Mouse (Mus musculus) stomach, postnatal 0 days (tissue): ENCODE results near the gene Fgfr2. TPM values are rescaled to one million over a fixed set of nuclear protein-coding genes. Genes with fewer than 3 reads are reported as not detected.
A peak's percentile ranks its signal among the peaks of the same experiment; 100 is the strongest.

Source experiments
- ATAC-seq: fragments of 200-750 bp; cut with Nextera tagmentation; 2 replicates; pipeline ENCODE4 v1.8.0; 2017; ENCODE audit not compliant: low FRiP score, low TSS enrichment
- DNase-seq: peaks from one replicate; pipeline ENCODE4 v3.0.0-alpha.2; 2016; ENCODE audit warnings: low spot score
- H3K27ac ChIP-seq: fragments of 300-500 bp; sonication (generic); replicated peaks from 2 replicates; pipeline ENCODE4 v1.5.1; 2014; ENCODE audit warnings: mild to moderate bottlenecking, control low read depth
- H3K27me3 ChIP-seq: fragments of 300-500 bp; sonication (generic); 2 replicates; pipeline ENCODE4 v1.6.1; 2014; ENCODE audit warnings: low read length; ENCODE audit not compliant: control insufficient read depth, insufficient read depth
- H3K36me3 ChIP-seq: fragments of 300-500 bp; sonication (generic); 2 replicates; pipeline ENCODE4 v1.6.1; 2014; ENCODE audit warnings: low read length, mixed read lengths; ENCODE audit not compliant: control insufficient read depth, insufficient read depth
- H3K4me1 ChIP-seq: fragments of 300-500 bp; sonication (generic); replicated peaks from 2 replicates; pipeline ENCODE4 v1.6.1; 2014; ENCODE audit warnings: antibody characterized with exemption; ENCODE audit not compliant: control insufficient read depth, insufficient read depth
- H3K4me2 ChIP-seq: fragments of 300-500 bp; sonication (generic); replicated peaks from 2 replicates; pipeline ENCODE4 v1.6.1; 2014; ENCODE audit warnings: low read depth, mild to moderate bottlenecking, control low read depth, moderate library complexity
- H3K4me3 ChIP-seq: fragments of 300-500 bp; sonication (generic); 2 replicates; pipeline ENCODE4 v1.5.1; 2014; ENCODE audit warnings: low read depth, low read length, control low read depth
- H3K9ac ChIP-seq: fragments of 300-500 bp; sonication (generic); 2 replicates; pipeline ENCODE4 v1.6.1; 2014; ENCODE audit warnings: mild to moderate bottlenecking, low read length, control low read depth, mixed read lengths
- H3K9me3 ChIP-seq: fragments of 300-500 bp; sonication (generic); 2 replicates; pipeline ENCODE4 v1.6.1; 2016; ENCODE audit warnings: low read length; ENCODE audit not compliant: control insufficient read depth
- CTCF ChIP-seq: IDR thresholded peaks from 2 replicates; pipeline ENCODE4 v1.5.1; 2016; ENCODE audit warnings: antibody characterized with exemption, low read depth, mild to moderate bottlenecking, moderate library complexity
- EP300 ChIP-seq: optimal IDR thresholded peaks from 2 replicates; pipeline ENCODE3; 2016; ENCODE audit warnings: antibody characterized with exemption
- WGBS: fragments of 180-500 bp; shearing (Covaris S2); extraction: QIAGEN DNeasy Blood & Tissue Kit; methylation state at CpG from one replicate; pipeline ENCODE4 v1.1.7; 2014; 5-methylcytosine and 5-hydroxymethylcytosine counted together
- polyA plus RNA-seq: library from polyadenylated mRNA; unstranded; fragments of >200 nt; fragmentation: Nextera tagmentation; extraction: Ambion mirVana; gene quantifications from 2 replicates; pipeline ENCODE4 v1.2.1, GENCODE M21; 2015

The Fgfr2 gene
- polyA plus RNA-seq, 1 experiment from 2014 or later = 60.8 TPM

- 88% methylated on average over 5 of the region's 5 CpGs for WGBS
- Histone ChIP-seq H3K4me2 (no peak overlapping the region), H3K9me3 (no peaks in the 10 kb centered on the region), H3K27ac (no peak overlapping the region), H3K36me3 (no peaks in the 10 kb centered on the region), H3K9ac (no peak overlapping the region), H3K4me1 (no peaks in the 10 kb centered on the region), H3K4me3 (no peak overlapping the region), H3K27me3 (no peaks in the 10 kb centered on the region)
- TF ChIP-seq CTCF (no peak), EP300 (no peak)
- ATAC-seq = no peak
- no peak for DNase-seq
Observed at GRCm38 (mm10) chr7:130379886-130380285, 2743.3 kb downstream of the Fgfr2 start.

DNA sequence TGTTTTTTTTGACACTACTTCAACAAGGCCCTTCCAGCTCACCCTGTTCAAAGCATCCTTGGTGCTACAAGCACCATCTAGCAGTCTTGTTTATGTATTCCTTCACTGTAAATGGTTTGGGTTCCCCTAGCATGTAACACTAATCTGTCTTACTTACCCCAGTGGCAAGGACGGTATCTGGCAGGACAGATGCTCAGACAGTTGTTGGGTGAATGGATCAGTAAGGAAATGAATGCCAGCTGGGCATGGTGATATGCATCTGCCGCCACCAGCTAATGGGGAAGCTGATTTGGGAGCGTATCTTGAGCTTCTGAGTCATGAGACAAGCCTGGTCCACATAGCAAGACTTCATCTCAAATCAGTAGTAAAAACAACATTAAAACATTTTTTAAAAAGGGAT, 2744.8 kb downstream of the Fgfr2 start:
- ATAC-seq (no peak), DNase-seq (no peak)
- H3K4me3 ChIP-seq = no peak overlapping the region
- H3K27me3 ChIP-seq = no peaks in the 10 kb centered on the region
- H3K27ac ChIP-seq = no peak overlapping the region
- no peaks in the 10 kb centered on the region for H3K9me3 ChIP-seq
- no peak overlapping the region for H3K4me2 ChIP-seq
- 82% methylated on average over 3 of the region's 3 CpGs for WGBS
- H3K36me3 ChIP-seq = no peaks in the 10 kb centered on the region
- H3K4me1 ChIP-seq = no peaks in the 10 kb centered on the region
- H3K9ac ChIP-seq = no peak overlapping the region
- no peak for TF ChIP-seq CTCF
- no peak for TF ChIP-seq EP300

DNA sequence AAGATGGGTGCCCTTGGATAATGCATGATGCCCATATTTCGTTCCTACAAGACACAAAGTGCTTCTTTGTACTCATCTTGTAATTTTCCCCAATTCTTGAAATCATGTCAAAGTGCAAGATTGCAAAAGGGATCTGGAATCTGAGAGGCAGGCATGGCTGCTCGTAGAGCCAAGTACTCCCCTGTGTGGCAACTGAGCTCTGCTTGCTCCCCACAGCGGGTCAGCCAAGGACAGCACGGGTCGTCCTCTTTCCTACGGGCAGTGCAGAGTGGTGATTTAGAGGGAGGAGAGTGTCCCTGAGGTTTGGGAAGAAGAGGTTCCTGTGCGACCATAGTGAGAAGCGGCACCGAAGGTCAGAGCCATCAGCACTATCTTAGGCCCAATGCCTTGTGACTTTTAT, 2748.8 kb downstream of the Fgfr2 start:
- Histone ChIP-seq H3K4me3 (no peak overlapping the region), H3K9me3 (no peaks in the 10 kb centered on the region), H3K4me2 (no peak overlapping the region), H3K9ac (no peak overlapping the region), H3K36me3 (no peaks in the 10 kb centered on the region), H3K4me1 (no peaks in the 10 kb centered on the region), H3K27me3 (no peaks in the 10 kb centered on the region), H3K27ac (no peak overlapping the region)
- no peak for ATAC-seq
- WGBS = 82% methylated on average over 9 of the region's 9 CpGs
- TF ChIP-seq EP300 = no peak
- no peak for TF ChIP-seq CTCF
- DNase-seq = no peak

- Histone ChIP-seq H3K27me3 (no peaks in the 10 kb centered on the region), H3K4me1 (no peaks in the 10 kb centered on the region), H3K4me2 (0 out of 2 replicates have a peak overlapping the region, but pooled peaks have one; percentile 18), H3K9me3 (no peaks in the 10 kb centered on the region), H3K27ac (no peak overlapping the region), H3K4me3 (no peak overlapping the region), H3K36me3 (no peaks in the 10 kb centered on the region), H3K9ac (peak overlapping the region; percentile 4; the same call in 1 of the 2 replicates)
- 42% methylated on average over 24 of the region's 24 CpGs for WGBS
- DNase-seq (no peak), ATAC-seq (peak; percentile 12; the same call in 1 of the 2 replicates)
- TF ChIP-seq EP300 (no peak), CTCF (peak; percentile 35)
Observed at GRCm38 (mm10) chr7:130368827-130369641, 2754.1 kb downstream of the Fgfr2 start.

DNA sequence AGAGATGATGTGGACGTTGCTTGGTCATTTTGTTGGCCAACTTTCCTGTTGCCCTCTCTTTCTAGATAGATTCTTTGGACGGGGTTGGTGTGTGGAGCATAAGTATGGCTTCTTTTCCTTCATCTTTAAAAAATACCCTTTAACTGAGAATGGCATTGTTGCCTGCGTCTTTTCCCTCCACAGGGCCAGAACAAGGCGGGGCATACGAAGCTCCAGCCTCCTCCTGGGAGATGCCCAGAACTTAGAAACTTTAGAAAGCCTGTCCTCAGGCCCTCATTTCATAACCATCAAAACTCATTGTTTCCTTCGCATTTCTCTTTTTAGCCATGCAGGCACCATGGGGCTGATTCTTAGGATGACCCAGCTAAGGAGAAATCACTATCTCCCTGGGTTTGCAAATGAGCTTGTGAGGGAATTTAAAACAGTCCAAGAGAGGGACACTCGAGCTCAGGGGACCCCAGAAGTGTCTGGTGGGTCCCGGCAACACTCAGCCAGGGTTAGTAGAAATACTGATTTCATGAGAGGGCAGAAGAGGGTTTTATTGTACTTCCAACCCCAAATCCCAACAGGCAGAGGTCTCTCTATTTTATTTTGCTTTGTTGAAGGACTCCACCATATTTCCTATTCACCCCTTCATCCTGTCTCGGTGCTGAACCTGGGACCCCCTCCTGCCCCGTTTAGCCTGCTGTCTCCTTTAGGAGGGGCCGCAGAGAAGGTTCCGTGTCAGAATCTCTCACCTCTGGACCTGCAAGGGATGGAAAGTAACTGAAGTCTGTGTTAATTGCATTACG, 2754.9 kb downstream of the Fgfr2 start:
- Histone ChIP-seq H3K4me1 (no peaks in the 10 kb centered on the region), H3K27ac (no peak overlapping the region), H3K4me3 (no peak overlapping the region), H3K36me3 (no peaks in the 10 kb centered on the region), H3K4me2 (no peak overlapping the region), H3K27me3 (no peaks in the 10 kb centered on the region), H3K9me3 (no peaks in the 10 kb centered on the region), H3K9ac (peak overlapping the region; percentile 4; the same call in 1 of the 2 replicates)
- no peak for TF ChIP-seq EP300
- TF ChIP-seq CTCF = no peak
- ATAC-seq = no peak
- DNase-seq = no peak
- WGBS = 70% methylated on average over 13 of the region's 13 CpGs
